Mouse (Mus musculus) ES-E14 (cell line): Measurements from ENCODE around the gene Gm14226. TPM values are rescaled to one million over a fixed set of nuclear protein-coding genes. Genes with fewer than 3 reads are reported as not detected.
A peak's percentile ranks its signal among the peaks of the same experiment; 100 is the strongest.
"Not testable (repeated sequence)": the region's sequence is repeated elsewhere in the genome, so short reads cannot be mapped to it uniquely, and the experiment has no call there.

Source experiments
- DNase-seq: peaks from one replicate; pipeline ENCODE4 v3.0.0-alpha.2; 2013; ENCODE audit warnings: low read depth, low spot score
- H3K27ac ChIP-seq: 2 replicates; pipeline ENCODE4 v1.5.1; 2012; ENCODE audit warnings: low read depth, mild to moderate bottlenecking, low read length, moderate library complexity, mixed read lengths; ENCODE audit not compliant: poor library complexity, insufficient read depth, severe bottlenecking
- H3K36me3 ChIP-seq: 2 replicates; pipeline ENCODE4 v1.6.1; 2012; ENCODE audit warnings: mild to moderate bottlenecking, low read length, moderate library complexity, mixed read lengths; ENCODE audit not compliant: control insufficient read depth, poor library complexity, insufficient read depth, severe bottlenecking
- H3K4me1 ChIP-seq, 2 experiments: fragments of 150-350 bp in 1 of 2; sonication (generic) in 1 of 2; 2 replicates each; pipeline ENCODE4 v1.6.1; 2012; ENCODE audit warnings: low read length in 2 of 2, mild to moderate bottlenecking in 1 of 2, mixed read lengths in 1 of 2; ENCODE audit not compliant: control insufficient read depth in 2 of 2, insufficient read depth in 2 of 2, poor library complexity in 1 of 2
- H3K4me3 ChIP-seq, 2 experiments: fragments of 150-350 bp in 1 of 2; sonication (generic) in 1 of 2; 2 replicates each; pipeline ENCODE4 v1.5.1; 2012; ENCODE audit warnings: low read length in 2 of 2, low read depth in 1 of 2, mild to moderate bottlenecking in 1 of 2, mixed read lengths in 1 of 2; ENCODE audit not compliant: insufficient read depth in 1 of 2, poor library complexity in 1 of 2, severe bottlenecking in 1 of 2
- H3K9ac ChIP-seq: 2 replicates; pipeline ENCODE4 v1.6.1; 2012; ENCODE audit warnings: low read depth, mild to moderate bottlenecking, low read length, mixed read lengths; ENCODE audit not compliant: poor library complexity, insufficient read depth, severe bottlenecking
- H3K9me3 ChIP-seq: fragments of 150-350 bp; sonication (generic); 2 replicates; pipeline ENCODE4 v1.6.1; 2012; ENCODE audit warnings: low read depth, mild to moderate bottlenecking, low read length; ENCODE audit not compliant: control insufficient read depth, insufficient read depth
- CHD2 ChIP-seq: IDR thresholded peaks from 2 replicates; pipeline ENCODE4 v1.6.1; 2014; ENCODE audit warnings: mild to moderate bottlenecking, low read depth, low read length, inconsistent platforms
- HCFC1 ChIP-seq: IDR thresholded peaks from 2 replicates; pipeline ENCODE4 v1.6.1; 2012; ENCODE audit warnings: low read length, inconsistent platforms, borderline replicate concordance; ENCODE audit not compliant: insufficient read depth
- MAFK ChIP-seq: IDR thresholded peaks from 2 replicates; pipeline ENCODE4 v1.6.1; 2014; ENCODE audit warnings: mild to moderate bottlenecking, low read depth, low read length, inconsistent platforms; ENCODE audit not compliant: insufficient read depth
- ZC3H11A ChIP-seq: IDR thresholded peaks from 2 replicates; pipeline ENCODE4 v1.6.1; 2012; ENCODE audit warnings: low read depth, mild to moderate bottlenecking, inconsistent platforms, low read length, borderline replicate concordance
- ZNF384 ChIP-seq: IDR thresholded peaks from 2 replicates; pipeline ENCODE4 v1.6.1; 2012; ENCODE audit warnings: low read depth, low read length, inconsistent platforms
- in situ Hi-C, 2 experiments: fragments of 600-800 bp; cut with MboI; formaldehyde crosslinking; loops; one replicate each; pipeline ENCODE4 v1.15.1; 2025; ENCODE audit warnings: low sequenced_read_pairs in 2 of 2, inconsistent platforms in 1 of 2; ENCODE audit not compliant: unreplicated experiment in 2 of 2
- total RNA-seq: library from RNA; depleted of rRNA; stranded (reverse); fragments of 300-350 nt; gene quantifications from 2 replicates; pipeline ENCODE4 v1.2.3, GENCODE M21; 2012; rRNA removed

Gene Gm14226
- total RNA-seq: 0.04 and 0.11 TPM in 2 replicates

GRCm38 (mm10) chr2:155018251-155018755 is at the start of gene Gm14226:
Gene Gm14226 (plus strand): TSS chr2:155018266.
- in situ Hi-C loops, H3K9ac ChIP-seq, H3K9me3 ChIP-seq, H3K27ac ChIP-seq, DNase-seq, H3K4me3 ChIP-seq, H3K36me3 ChIP-seq, H3K4me1 ChIP-seq: not testable (repeated sequence)

GRCm38 (mm10) chr2:154969740-154970397 is 48.2 kb upstream of the Gm14226 start:
- not testable (repeated sequence) for H3K4me3 ChIP-seq, H3K9ac ChIP-seq, H3K27ac ChIP-seq, H3K36me3 ChIP-seq, H3K9me3 ChIP-seq, H3K4me1 ChIP-seq
- peak; percentile 21 for DNase-seq
- in situ Hi-C loops: loop anchor here (5.0 kb wide), 2 partner anchors 48 to 53 kb away; no protein-coding TSS in a partner anchor

GRCm38 (mm10) chr2:154971919-154972692 is 46.0 kb upstream of the Gm14226 start:
- Histone ChIP-seq H3K27ac (no peak overlapping the region), H3K9ac (no peak overlapping the region), H3K4me1 (no peaks in the 10 kb centered on the region), H3K9me3 (no peaks in the 10 kb centered on the region), H3K36me3 (no peaks in the 10 kb centered on the region), H3K4me3 (no peak overlapping the region)
- no peak for DNase-seq
- TF ChIP-seq ZNF384: no peak
- no peak for TF ChIP-seq MAFK
- no peak for TF ChIP-seq HCFC1
- TF ChIP-seq ZC3H11A: no peak
- no peak for TF ChIP-seq CHD2
- in situ Hi-C loops: loop anchor here (5.0 kb wide), 2 partner anchors 50 to 55 kb away; no protein-coding TSS in a partner anchor

GRCm38 (mm10) chr2:154972981-154973380 is 45.1 kb upstream of the Gm14226 start:
- in situ Hi-C loops: loop anchor here (5.0 kb wide), 2 partner anchors 51 to 56 kb away; no protein-coding TSS in a partner anchor
- H3K27ac ChIP-seq: no peak overlapping the region
- no peaks in the 10 kb centered on the region for H3K36me3 ChIP-seq
- no peaks in the 10 kb centered on the region for H3K4me1 ChIP-seq
- DNase-seq: no peak
- TF ChIP-seq CHD2 (no peak), HCFC1 (no peak), ZC3H11A (no peak), MAFK (no peak), ZNF384 (no peak)
- H3K4me3 ChIP-seq: no peak overlapping the region
- no peak overlapping the region for H3K9ac ChIP-seq
- no peaks in the 10 kb centered on the region for H3K9me3 ChIP-seq
